Mouse (Mus musculus): ENCODE data around the gene Ifitm1.

DNA sequence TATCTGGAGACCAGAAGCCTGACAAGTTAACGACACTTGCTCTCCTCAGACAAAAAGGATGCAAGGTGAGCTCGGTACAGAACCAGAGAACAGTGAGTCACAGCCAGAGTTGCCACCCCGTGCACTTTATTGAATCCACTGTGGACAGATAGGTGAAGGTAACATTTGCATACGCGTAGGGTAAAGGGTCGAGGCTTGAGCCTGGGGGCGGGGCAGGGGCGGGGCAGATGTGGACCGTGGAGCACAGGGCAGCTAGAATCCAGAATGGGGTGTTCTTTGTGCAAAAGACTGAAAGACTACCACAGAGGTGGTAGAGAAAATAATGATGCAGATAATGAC lies 12.3 kb upstream of the Ifitm1 start:
- TF ChIP-seq POLR2A (IDR thresholded peaks at IDR 0.05; ENCODE audit: borderline replicate concordance, control insufficient read depth, low read depth, low read length) (no peak), CTCF (IDR thresholded peaks at IDR 0.05; ENCODE audit: control insufficient read depth, insufficient read depth, low read length) (no peak)

Data from bone marrow, adult 2 months (tissue).